Mouse (Mus musculus) megakaryocyte progenitor cell, adult 5-6 weeks (primary cell): Measurements from ENCODE around the gene Eme2. TPM values are rescaled to one million over a fixed set of nuclear protein-coding genes. Genes with fewer than 3 reads are reported as not detected.
"Not testable (repeated sequence)": the region's sequence is repeated elsewhere in the genome, so short reads cannot be mapped to it uniquely, and the experiment has no call there.

Experiments used
- ATAC-seq: replicated peaks from 2 replicates; pipeline ENCODE4 v1.8.0; 2016; ENCODE audit warnings: mild to moderate bottlenecking, moderate TSS enrichment, inconsistent platforms; ENCODE audit not compliant: poor library complexity
- total RNA-seq, 2 experiments: library from RNA; stranded (forward) in 1 of 2; stranded (reverse) in 1 of 2; fragments of 157-497, 149-512 nt in 1 of 2; fragments of 200-1000 nt in 1 of 2; gene quantifications; 2 replicates each; pipeline versions ENCODE4 v1.2.3 to v1.2.4; 2015 to 2017

Eme2 gene
- total RNA-seq (2015) (3.2 and 6.9 TPM in 2 replicates), total RNA-seq (2017) (9.1 and 18.6 TPM in 2 replicates)

DNA sequence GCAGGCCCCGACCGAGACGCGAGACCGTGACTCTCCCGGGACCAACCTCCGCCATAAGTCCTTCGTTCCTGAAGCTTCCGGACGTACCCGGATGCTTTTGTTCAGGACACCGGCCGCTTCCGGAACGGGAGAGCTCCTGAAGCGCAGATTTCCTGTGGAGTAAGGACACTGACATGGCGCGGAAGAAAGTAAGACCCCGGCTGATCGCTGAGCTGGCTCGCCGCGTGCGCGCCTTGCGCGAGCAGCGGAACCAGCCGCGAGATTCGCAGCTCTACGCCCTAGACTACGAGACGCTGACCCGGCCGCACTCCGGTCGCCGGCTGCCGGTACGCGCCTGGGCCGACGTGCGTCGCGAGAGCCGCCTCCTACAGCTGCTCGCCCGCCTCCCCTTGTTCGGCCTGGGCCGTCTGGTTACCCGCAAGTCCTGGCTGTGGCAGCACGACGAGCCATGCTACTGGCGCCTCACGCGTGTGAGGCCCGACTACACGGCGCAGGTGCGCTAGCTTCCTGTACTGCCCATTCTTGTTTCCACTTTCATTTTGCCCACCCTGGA, at the start of gene Eme2, which contains the start of gene Mrps34:
TSS of gene Eme2 (minus strand) at position 93 of the 553 bp plus-strand sequence.
TSS of gene Mrps34 (plus strand) at position 122 of the 553 bp plus-strand sequence.
- peak; percentile 72 for ATAC-seq

DNA sequence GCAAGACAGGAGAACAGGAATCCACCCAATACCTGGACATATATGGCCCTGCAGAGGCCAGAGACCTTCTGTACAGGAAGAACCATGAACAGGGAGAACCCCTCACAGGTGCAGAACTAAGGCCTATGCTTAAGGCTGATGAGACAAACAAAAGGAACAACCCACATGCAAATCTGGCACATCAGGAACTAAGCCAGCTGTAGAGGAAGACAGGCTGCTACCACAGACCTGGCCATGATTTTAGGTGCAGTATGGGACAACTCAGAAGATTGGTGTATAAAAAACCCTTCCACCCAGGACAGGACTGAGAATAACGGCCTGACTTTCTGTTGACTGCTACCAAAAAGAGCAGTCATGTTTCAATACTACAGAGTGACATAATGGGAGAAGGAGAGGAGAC, 48.7 kb upstream of the Eme2 start:
- ATAC-seq, result not testable (repeated sequence)

DNA sequence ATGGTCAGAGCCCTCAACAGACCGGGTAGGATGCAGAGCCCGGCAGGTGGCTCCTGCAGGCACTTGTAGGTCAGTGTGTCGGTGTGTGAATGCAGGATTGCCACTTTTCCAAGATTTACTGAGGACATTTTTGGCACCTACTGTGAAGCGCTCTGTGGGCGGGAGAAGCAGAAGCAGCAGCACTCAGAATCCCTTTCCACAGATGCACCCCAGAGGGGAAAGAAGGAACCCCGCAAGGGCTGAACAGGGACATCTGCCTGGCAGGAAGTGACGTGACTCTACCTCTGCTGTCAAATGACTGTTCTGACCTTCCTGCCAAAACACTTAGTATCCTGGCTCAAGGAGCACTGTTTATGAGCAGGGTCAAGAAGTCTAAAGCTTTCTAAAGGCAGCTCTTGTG, 48.1 kb upstream of the Eme2 start:
- ATAC-seq, result no peak

DNA sequence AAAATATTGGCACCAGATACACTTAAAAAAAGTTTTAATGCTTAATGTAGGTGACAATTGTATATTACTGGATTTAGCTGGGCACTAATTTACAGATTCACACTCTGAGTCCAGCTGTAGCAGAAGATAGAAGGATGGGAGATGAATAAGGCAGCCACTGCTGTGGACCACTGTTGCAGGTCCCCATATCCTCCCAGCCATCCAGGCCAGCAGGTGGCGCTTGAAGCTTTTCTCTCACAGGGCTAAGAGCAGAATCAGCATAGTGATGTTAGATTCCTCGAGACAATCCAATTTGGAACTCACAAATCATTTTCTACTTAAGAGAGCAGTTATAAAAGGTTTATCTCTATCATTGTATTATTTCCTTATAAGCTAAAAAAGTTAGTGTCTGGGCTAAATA, 47.6 kb upstream of the Eme2 start:
- peak; percentile 88 for ATAC-seq

DNA sequence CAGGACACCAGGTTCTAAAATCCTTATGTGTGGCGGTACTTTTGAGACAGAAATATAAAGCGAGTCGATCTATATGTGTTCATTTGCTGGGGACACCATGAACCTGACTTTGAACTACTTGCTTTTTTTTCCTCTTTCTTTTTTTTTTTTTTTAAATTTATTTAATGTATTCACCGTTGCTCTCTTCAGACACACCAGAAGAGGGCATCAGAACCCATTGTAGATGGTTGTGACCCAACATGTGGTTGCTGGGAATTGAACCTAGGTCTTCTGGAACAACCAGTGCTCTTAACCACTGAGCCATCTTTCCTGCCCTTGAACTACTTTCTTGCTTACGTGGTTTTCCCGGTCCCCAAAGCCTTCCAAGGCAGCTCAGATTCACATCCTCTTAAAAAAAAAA, 42.4 kb upstream of the Eme2 start:
- no peak for ATAC-seq

DNA sequence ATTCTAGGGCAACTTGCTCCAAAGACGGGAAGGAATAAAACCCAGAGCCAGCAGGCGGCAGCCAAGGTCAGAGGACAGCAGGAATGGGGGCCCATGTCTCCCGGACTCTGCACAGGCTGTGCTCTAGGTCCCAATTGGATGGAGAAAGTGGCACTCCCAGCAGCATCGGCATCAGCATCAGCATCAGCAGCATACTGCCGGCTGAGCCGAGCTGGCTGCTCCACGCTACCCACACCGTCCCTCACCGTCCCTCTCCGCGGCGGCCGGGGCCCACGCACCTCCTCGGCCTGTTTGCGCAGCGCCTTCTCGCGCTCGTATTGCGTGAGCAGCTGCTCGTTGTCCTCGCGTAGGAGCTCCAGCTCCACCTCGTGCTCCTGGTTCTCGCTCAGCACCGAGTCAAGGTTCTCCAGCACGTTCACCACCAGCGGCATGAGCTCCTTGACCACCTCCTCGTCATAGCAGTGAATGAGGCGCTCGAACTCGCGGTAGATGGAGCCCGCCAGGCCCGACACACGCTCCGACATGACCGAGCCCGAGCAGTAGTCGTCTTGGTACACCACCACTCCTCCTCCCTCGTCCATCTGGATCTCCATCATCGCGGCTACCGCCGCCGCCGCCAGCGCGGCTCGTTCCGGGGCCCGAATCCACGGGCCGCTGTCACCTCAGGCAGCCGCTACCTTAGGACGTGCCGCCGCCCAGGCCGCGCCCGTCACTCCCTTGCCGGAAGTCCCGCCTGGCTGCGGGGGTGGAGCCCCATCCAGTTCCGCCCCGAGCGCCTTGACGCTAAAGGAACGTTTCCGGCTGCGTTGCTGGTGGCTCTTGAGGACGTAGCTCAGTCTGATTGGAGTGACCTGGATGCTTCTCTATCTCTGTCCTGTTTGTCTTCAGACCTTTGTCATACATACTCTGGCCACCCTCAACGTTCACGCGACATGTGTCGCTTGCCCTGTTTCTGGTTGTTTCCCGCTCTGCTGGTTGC, 41.7 kb upstream of the Eme2 start, which contains the start of gene Mapk8ip3:
TSS of gene Mapk8ip3 (minus strand) at position 719 of the 979 bp plus-strand sequence.
- ATAC-seq, result peak; percentile 94

DNA sequence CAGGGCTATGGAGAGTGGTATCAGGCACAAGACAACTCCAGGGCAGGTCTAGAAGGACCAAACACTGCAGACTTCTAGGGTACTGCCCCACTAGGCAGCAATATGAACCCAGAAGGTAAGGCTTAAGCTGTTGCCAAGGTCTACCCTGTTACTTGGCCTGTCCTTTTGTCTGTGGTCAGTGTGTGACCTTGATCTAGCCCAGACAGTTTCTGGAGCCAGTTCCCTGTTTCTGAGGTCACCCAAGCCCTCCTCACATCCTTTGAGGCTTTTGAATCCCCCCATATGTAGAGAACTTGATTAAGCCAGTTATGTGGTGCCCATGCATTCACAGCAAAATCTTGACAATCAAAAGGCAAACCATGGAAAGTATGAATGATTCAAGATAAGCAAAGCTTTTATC, 40.8 kb upstream of the Eme2 start:
- no peak for ATAC-seq

DNA sequence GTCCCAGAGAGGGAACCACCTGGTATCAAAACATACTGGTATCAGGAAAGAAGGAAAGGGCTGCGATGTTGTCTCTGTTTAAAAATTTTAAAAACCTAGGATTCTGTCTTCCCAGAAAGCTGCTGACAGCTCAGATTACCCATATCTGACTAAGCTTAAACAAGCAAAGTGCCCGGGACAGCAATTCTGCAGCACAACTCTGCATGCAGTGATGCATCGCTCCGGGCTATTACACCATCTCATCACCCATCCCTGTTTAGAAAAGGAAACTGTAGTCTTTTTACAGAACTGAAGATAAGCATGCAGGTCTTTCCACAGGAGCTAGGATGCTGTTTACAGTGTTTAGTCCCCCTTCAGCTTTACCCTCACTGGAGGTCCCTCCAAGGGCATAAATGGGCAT, 40.0 kb upstream of the Eme2 start:
- no peak for ATAC-seq

DNA sequence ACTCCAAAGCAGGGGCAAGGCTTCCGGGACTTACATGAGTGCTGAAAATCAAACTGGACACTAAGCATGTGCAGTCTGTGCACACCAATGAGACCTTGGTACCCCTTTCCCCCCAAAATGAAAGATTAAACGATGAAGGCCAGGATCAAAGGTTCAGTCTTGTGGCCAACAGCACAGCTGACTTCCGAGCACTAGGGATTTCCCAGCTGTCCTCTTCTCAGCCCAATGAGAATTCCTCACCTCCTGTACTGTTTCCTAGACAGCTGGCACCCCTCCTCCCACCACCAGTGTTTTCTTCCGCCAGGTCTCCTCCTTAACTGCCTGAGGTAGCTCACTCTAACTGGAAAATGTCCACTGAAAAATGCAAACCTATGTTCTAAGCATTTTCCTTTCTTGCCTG, 38.3 kb upstream of the Eme2 start:
- ATAC-seq, result no peak

DNA sequence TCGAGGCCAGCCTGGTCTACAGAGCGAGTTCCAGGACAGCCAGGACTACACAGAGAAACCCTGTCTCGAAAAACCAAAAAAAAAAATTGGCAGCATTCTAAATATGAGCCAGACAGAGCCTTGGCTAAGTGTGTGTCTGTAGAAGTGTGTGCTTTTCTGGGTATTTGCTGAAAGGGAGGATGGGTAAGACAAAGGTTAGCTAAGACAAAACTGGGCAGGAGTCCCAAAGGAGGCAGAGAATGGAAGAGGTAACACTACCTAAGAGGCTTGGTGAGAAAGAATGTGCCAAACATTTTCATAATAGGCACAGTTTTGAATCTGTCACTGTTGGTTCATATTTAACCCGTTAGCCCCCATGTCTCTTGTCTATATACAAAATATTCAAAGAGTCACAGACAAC, 37.5 kb upstream of the Eme2 start:
- no peak for ATAC-seq

DNA sequence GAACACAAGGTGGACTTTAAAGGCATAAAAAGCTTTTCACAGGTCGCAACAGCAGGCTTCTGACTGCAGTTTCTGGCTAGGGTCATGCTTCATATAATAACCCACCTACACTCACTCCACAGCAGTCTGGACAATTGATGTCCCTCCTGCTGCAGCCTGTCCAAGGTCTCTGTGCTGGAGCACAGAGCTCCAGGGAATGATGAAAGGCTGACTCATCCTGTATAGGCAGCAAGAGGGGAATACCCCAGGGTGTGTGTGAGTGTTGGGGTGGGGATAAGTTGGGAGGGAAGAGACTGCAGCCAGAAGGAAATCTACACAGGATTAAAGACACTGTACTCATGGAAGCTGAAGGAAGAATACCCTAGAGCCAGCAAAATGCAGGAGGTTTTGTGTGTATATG, 34.6 kb upstream of the Eme2 start:
- ATAC-seq, result no peak

DNA sequence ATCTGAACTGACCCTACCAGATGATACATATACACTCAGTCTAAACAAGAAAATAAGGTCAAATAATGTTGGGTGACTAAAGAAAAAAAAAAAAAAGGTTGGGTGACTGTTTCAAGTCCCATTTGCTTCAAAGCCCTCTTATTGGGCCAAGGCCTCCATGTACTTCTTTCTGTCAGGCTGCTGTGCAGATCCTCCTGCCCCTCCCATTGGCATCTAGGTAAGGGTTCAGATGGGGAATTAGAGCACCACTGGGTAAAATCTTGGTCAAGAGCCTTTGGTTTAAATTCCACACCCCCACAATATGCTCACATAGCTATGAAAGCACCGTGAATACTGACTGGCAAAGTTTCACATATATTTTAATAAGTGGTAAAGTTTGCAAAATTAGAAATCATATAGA, 28.4 kb upstream of the Eme2 start:
- ATAC-seq, result no peak

DNA sequence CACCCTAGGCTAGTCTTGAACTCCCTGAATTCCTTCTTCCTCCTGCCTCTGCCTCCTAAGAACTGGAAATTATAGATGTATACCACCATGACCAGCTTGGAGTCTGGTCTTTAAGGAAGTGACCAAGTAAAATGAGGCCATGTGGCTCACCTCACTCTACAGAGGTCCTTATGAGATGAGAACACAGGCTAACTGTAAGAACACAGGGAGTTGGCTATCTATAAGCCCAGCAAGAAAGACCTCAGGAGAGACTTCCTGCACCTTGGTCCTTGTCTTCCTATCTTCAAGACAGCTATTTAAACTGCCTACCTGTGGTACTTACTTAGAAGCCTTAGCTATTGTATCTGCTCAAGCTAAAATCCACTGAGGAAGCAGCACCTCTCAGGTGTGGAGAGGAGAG, 19.1 kb upstream of the Eme2 start:
- no peak for ATAC-seq

DNA sequence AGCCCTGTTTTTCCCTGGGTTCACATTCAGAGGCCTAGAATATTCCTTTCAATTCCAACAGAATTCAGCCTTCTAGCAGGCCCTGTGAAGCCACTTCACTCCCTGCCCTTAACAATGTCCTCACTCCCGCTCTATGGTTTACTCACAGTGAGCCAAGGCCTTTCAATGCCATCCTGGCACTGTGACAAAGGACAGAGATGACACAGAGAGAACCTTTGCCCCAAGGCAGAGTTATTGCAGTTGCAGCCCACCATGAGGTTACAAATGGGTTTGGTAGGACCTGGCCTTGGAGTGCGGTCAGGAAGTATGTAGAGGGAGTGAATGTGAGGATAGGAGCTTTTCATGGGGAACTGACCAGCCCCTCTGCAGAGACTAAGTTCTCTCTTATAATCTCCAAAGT, 12.7 kb upstream of the Eme2 start:
- ATAC-seq, result no peak

DNA sequence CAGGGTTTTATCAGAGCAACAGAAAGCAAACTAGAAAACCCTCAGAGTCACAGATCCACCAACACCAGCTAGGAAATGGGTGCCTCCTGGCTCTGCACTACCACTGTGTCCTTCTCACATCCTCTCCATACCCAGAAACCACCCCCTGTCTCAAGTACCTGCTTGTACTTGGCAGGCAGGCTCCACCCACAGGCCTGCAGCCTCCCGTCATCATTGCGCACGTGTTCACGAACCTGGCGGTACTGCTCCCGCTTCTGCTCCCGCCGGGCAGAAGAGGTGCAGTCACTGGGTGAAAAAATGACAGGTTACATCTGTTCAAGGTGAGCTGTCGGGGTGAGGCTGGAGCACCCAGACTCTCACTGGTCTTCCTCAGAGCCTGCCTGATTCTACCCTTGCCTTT, 8.9 kb upstream of the Eme2 start:
- ATAC-seq, result no peak

DNA sequence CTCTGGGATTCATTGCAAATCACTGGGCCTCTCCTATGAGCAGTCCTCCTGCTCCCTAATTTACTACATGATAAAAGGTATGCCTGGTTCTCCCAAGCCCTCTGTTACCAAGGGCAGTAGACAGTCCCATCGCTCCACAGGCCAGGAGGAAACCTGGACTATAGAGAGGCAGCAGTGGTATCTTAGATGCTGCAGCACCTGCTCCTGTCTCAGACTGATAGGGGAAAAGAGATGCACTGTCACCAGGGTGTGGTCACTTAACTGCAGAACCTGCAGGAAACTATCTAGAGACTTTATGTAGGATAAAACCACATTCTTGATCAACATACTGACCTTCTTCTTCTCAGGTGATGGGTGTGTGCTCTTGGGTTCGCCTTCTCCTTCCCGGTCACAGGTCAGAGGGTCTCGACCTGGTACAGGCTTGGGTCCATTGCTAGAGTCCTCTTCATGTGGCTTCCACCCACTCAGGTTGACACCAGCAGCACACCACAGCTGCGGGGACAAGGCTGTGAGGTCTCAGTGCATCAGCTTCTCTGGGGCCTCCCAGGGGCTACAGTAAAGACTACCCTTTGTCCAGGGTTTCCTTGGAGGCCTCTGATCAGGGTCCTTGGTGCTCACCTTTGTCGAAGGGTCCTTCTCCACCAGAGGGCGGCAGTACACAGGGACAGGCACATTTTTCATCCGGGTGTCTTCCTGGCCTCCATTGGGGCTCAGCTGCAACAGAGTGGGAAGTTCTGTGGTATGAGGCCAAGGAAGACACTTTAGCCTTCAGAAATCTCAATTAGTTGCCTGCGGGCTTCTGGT, 8.0 kb upstream of the Eme2 start:
- ATAC-seq, result peak; percentile 93

DNA sequence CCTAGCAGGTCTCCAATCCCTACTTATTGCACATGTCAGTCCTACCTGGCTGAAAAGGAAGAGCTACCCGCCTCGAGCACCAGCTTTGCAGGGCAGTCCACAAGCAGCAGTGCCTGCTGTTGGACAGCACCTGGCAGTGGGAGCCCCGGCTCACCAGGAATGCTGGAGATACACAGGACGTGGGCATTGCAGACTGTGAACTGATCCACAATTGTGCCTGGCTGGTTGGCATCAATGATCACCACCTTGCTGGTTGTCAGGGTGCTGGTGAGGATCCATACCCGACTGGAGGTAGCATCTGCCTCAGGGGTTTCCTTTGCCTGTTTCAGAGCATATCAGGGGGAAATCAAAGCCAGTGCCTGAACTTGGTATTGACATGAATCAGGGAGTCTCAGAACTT, 7.2 kb upstream of the Eme2 start:
- ATAC-seq, result no peak

DNA sequence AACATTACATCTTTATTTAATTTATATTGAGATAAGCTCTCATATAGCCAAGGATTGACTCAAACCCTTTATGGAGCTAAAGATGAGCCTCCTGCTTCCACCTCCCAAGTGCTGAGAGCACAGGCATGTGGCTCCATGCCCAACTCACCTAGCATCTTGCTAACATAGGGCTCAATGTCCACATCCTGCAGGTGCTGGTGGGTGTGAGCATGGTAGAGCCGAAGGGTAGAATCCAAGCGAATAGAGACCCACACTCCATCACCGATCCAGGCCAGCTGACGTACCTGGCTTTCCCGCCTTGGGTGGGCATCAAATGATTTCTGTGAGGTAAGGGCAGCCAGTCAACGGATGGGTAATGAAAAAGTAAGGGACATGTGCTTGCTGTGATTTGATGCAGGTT, 5.1 kb upstream of the Eme2 start:
- no peak for ATAC-seq

DNA sequence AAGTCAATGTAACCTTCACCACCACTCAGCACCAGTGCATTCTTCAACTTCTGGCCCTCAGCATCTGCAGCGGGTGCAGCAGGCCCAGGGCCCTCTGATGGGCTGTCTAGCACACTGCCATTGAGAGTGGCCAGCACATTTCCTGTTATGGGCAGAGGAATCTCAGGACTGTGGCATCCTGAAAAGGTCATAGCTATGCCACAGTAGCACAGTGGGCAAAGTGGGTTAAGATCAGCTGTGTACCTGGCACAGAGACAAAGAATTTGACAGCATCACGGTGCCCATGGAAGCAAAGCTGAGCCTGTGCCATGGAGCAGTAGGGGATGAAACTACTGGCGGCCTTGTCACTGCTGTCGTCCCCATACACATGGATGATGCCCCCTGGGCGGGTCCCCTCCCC, 4.3 kb upstream of the Eme2 start:
- ATAC-seq, result no peak

DNA sequence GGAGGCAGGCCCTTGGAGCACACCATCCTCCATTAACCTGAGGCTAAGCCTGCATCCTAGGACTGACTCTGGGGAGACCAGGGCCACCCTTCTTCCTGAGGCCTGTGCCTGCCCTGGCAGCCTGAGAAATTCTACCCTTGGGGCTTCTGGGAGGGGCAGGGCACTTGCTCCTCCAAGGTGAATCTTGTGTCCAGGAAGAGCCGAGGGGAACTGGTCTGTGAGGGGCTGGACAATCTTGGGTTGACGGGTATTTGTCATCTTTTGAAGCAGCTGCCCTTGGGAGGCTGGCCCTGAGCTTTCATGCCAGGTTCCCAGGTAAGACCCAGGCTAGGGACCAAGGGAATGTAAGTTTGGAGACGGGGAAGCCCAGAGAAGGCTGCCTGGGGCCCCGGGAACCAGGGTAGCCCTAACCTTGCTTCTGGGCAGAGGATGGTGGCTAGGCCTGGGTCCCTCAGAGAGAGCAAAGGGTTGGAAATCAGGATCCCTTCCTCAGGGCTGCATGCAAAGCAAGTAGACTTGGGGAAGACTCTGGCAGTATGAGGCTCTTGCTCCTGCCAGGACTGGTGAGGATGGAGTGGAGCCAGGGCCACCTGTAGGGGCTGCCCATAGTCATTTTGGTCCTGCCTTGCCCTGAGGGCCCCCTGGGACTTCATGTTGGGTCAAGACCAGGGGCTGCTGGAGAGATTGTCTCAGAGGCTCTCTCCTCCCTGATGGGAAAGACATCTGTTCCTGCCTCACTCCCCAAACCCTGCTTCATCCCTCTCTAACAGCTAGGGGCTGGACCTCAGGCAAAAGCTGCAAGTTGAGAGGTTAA, 3.4 kb upstream of the Eme2 start:
- ATAC-seq, result no peak

DNA sequence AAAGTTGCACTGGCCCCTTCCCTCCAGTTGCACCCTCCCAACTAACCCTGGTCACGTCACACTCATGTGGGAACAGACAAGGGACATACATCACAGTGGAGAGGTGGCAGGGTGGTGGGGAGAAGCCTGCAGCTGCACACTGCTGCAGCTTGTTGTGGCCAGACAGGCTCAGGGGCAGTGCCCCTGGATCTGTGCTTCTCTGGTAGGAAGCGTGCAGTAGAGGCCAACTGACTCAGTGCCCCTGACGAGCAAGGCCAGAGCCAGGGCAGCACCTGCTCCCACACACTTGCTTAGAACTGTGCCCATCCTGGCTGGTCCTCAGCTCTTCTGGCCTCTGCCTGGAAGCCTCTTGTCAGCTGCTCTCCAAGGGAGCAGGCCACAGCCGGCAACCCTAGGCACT, 2.7 kb upstream of the Eme2 start:
- ATAC-seq, result no peak
